Mouse (Mus musculus) liver, embryonic 11.5 days (tissue): Measurements from ENCODE around the gene Sipa1l3. TPM values are rescaled to one million over a fixed set of nuclear protein-coding genes. Genes with fewer than 3 reads are reported as not detected.

Experiments
- ATAC-seq: fragments of 200-750 bp; cut with Nextera tagmentation; replicated peaks from 2 replicates; pipeline ENCODE4 v1.8.0; 2017; ENCODE audit warnings: moderate number of reproducible peaks, mild to moderate bottlenecking, moderate TSS enrichment, moderate library complexity; ENCODE audit not compliant: low FRiP score
- DNase-seq: peaks from one replicate; pipeline ENCODE4 v3.0.0-alpha.2; 2017; ENCODE audit warnings: low spot score
- H3K27ac ChIP-seq: fragments of 300-500 bp; sonication (generic); 2 replicates; pipeline ENCODE4 v1.5.1; 2014; ENCODE audit warnings: mild to moderate bottlenecking, low read depth, low read length, control low read depth
- H3K27me3 ChIP-seq: fragments of 300-500 bp; sonication (generic); replicated peaks from 2 replicates; pipeline ENCODE4 v1.6.1; 2014; ENCODE audit warnings: low read length, mixed read lengths; ENCODE audit not compliant: control insufficient read depth, insufficient read depth
- H3K36me3 ChIP-seq: fragments of 300-500 bp; sonication (generic); 2 replicates; pipeline ENCODE4 v1.6.1; 2014; ENCODE audit warnings: mild to moderate bottlenecking, low read length, moderate library complexity, mixed read lengths; ENCODE audit not compliant: control insufficient read depth, insufficient read depth
- H3K4me1 ChIP-seq: fragments of 300-500 bp; sonication (generic); replicated peaks from 2 replicates; pipeline ENCODE4 v1.6.1; 2014; ENCODE audit warnings: low read length, mixed read lengths; ENCODE audit not compliant: control insufficient read depth, insufficient read depth
- H3K4me2 ChIP-seq: fragments of 300-500 bp; sonication (generic); 2 replicates; pipeline ENCODE4 v1.6.1; 2014; ENCODE audit warnings: mild to moderate bottlenecking, control low read depth, moderate library complexity
- H3K4me3 ChIP-seq: fragments of 300-500 bp; sonication (generic); 2 replicates; pipeline ENCODE4 v1.5.1; 2014; ENCODE audit warnings: low read depth, low read length, control low read depth
- H3K9ac ChIP-seq: fragments of 300-500 bp; sonication (generic); 2 replicates; pipeline ENCODE4 v1.6.1; 2014; ENCODE audit warnings: low read depth, low read length, control low read depth
- H3K9me3 ChIP-seq: fragments of 300-500 bp; sonication (generic); 2 replicates; pipeline ENCODE4 v1.6.1; 2016; ENCODE audit warnings: low read length, inconsistent platforms, mixed read lengths; ENCODE audit not compliant: control insufficient read depth
- WGBS: fragments of 180-500 bp; shearing (Covaris S2); extraction: QIAGEN DNeasy Blood & Tissue Kit; methylation state at CpG from one replicate; pipeline ENCODE4 v1.1.7; 2014; 5-methylcytosine and 5-hydroxymethylcytosine counted together
- polyA plus RNA-seq: library from polyadenylated mRNA; unstranded; fragments of >200 nt; fragmentation: Nextera tagmentation; extraction: Ambion mirVana; gene quantifications from 2 replicates; pipeline ENCODE4 v1.2.1, GENCODE M21; 2014

The Sipa1l3 gene
- polyA plus RNA-seq, 1 experiment from 2014 or later, result 10.1 TPM

- no peak for ATAC-seq
- Histone ChIP-seq H3K36me3 (no peaks in the 10 kb centered on the region), H3K4me2 (no peak overlapping the region), H3K9me3 (no peaks in the 10 kb centered on the region), H3K4me1 (peaks cover 18% of the 10 kb centered on the region), H3K27me3 (peaks cover 44% of the 10 kb centered on the region), H3K9ac (no peak overlapping the region), H3K27ac (no peak overlapping the region), H3K4me3 (no peak overlapping the region)
- DNase-seq, result no peak
- WGBS, result 70% methylated on average over 7 of the region's 7 CpGs
Measured at GRCm38 (mm10) chr7:29302641-29303040, 215.8 kb downstream of the Sipa1l3 start.

DNA sequence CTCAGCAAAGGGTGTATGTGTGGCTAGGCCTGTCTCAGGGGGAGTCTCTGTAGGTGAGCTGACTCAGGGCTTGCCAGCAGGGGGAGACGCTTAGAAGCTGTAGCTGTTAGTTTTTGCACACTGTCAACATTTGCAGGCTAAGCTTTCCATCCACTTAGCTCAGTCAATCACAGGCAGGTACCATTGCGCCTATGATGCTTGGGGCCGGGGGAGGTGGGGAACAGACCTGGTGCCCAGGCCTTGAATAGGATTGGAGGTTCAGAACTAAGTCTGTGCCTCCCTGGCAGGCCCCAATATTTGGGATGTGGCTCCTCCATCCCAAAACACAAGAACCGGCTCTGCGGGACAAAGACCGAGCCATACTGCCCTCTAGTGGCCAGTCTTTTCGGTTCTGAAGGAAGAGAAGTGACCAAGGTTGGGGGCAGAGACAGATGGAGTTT lies 217.3 kb downstream of the Sipa1l3 start:
- DNase-seq, result no peak
- Histone ChIP-seq H3K4me1 (peaks cover 11% of the 10 kb centered on the region), H3K9ac (no peak overlapping the region), H3K27ac (no peak overlapping the region), H3K36me3 (no peaks in the 10 kb centered on the region), H3K4me2 (no peak overlapping the region), H3K27me3 (peaks cover 40% of the 10 kb centered on the region), H3K9me3 (no peaks in the 10 kb centered on the region), H3K4me3 (no peak overlapping the region)
- WGBS, result 4% methylated on average over 7 of the region's 7 CpGs
- ATAC-seq, result no peak

GRCm38 (mm10) chr7:29296998-29297397 lies 221.4 kb downstream of the Sipa1l3 start:
- Histone ChIP-seq H3K9me3 (no peaks in the 10 kb centered on the region), H3K4me2 (peak overlapping the region; percentile 31; the same call in 1 of the 2 replicates), H3K36me3 (no peaks in the 10 kb centered on the region), H3K27ac (no peak overlapping the region), H3K27me3 (peaks cover 3% of the 10 kb centered on the region; the same call in 1 of the 2 replicates), H3K4me1 (peaks cover 16% of the 10 kb centered on the region), H3K9ac (no peak overlapping the region), H3K4me3 (no peak overlapping the region)
- ATAC-seq (0 out of 2 replicates have a peak, but pooled peaks have one; percentile 35), DNase-seq (no peak)
- WGBS, result 12% methylated on average over 10 of the region's 10 CpGs

GRCm38 (mm10) chr7:29295861-29296647 lies 222.4 kb downstream of the Sipa1l3 start:
- Histone ChIP-seq H3K27ac (no peak overlapping the region), H3K9me3 (no peaks in the 10 kb centered on the region), H3K4me3 (no peak overlapping the region), H3K36me3 (no peaks in the 10 kb centered on the region), H3K4me1 (peaks cover 21% of the 10 kb centered on the region), H3K9ac (no peak overlapping the region), H3K27me3 (0 out of 2 replicates have a peak, but pooled peaks cover 3% of the 10 kb centered on the region), H3K4me2 (no peak overlapping the region)
- no peak for ATAC-seq
- WGBS, result 77% methylated on average over 24 of the region's 24 CpGs
- DNase-seq, result no peak

GRCm38 (mm10) chr7:29294111-29294761 lies 224.2 kb downstream of the Sipa1l3 start:
- Histone ChIP-seq H3K9ac (no peak overlapping the region), H3K4me2 (no peak overlapping the region), H3K4me3 (no peak overlapping the region), H3K27ac (no peak overlapping the region), H3K4me1 (peaks cover 27% of the 10 kb centered on the region), H3K9me3 (no peaks in the 10 kb centered on the region), H3K36me3 (no peaks in the 10 kb centered on the region), H3K27me3 (peaks cover 3% of the 10 kb centered on the region; the same call in 1 of the 2 replicates)
- DNase-seq (no peak), ATAC-seq (no peak)
- 64% methylated on average over 13 of the region's 13 CpGs for WGBS

GRCm38 (mm10) chr7:29293131-29294065 lies 225.0 kb downstream of the Sipa1l3 start:
- DNase-seq (no peak), ATAC-seq (no peak)
- WGBS, result 42% methylated on average over 19 of the region's 19 CpGs
- no peaks in the 10 kb centered on the region; the same call in 1 of the 2 replicates for H3K27me3 ChIP-seq
- H3K9me3 ChIP-seq, result no peaks in the 10 kb centered on the region
- no peak overlapping the region; the same call in 1 of the 2 replicates for H3K27ac ChIP-seq
- no peak overlapping the region for H3K4me3 ChIP-seq
- H3K4me1 ChIP-seq, result peaks cover 29% of the 10 kb centered on the region
- H3K9ac ChIP-seq, result 0 out of 2 replicates have a peak overlapping the region, but pooled peaks have one; percentile 20
- no peaks in the 10 kb centered on the region for H3K36me3 ChIP-seq
- H3K4me2 ChIP-seq, result no peak overlapping the region; the same call in 1 of the 2 replicates

- Histone ChIP-seq H3K4me1 (peaks cover 29% of the 10 kb centered on the region), H3K4me3 (no peak overlapping the region), H3K27me3 (no peaks in the 10 kb centered on the region; the same call in none of the 2 replicates), H3K9ac (no peak overlapping the region), H3K27ac (no peak overlapping the region), H3K36me3 (no peaks in the 10 kb centered on the region), H3K9me3 (no peaks in the 10 kb centered on the region), H3K4me2 (no peak overlapping the region)
- ATAC-seq, result no peak
- DNase-seq, result no peak
- WGBS, result 28% methylated on average over 8 of the region's 8 CpGs
Measured at GRCm38 (mm10) chr7:29292458-29293098, 225.9 kb downstream of the Sipa1l3 start.
